Mouse (Mus musculus) kidney, adult 2 months (tissue): ENCODE data around the gene St3gal3. TPM values are rescaled to one million over a fixed set of nuclear protein-coding genes. Genes with fewer than 3 reads are reported as not detected.

Source experiments
- DNase-seq: peaks from one replicate; pipeline ENCODE4 v3.0.0; 2021
- H3K27ac ChIP-seq: fragments of 200-500 bp; 2 replicates; pipeline ENCODE4 v1.5.1; 2012; ENCODE audit warnings: low read depth, low read length, control low read depth, inconsistent platforms; ENCODE audit not compliant: insufficient read depth
- H3K27me3 ChIP-seq: fragments of 200-500 bp; replicated peaks from 2 replicates; pipeline ENCODE4 v1.6.1; 2012; ENCODE audit warnings: mild to moderate bottlenecking, moderate library complexity, low read length, inconsistent platforms; ENCODE audit not compliant: control insufficient read depth, insufficient read depth
- H3K36me3 ChIP-seq: fragments of 200-500 bp; 2 replicates; pipeline ENCODE4 v1.6.1; 2012; ENCODE audit warnings: mild to moderate bottlenecking, moderate library complexity, low read length, inconsistent platforms; ENCODE audit not compliant: control insufficient read depth, insufficient read depth
- H3K4me1 ChIP-seq: fragments of 200-500 bp; 2 replicates; pipeline ENCODE4 v1.6.1; 2011; ENCODE audit warnings: low read length; ENCODE audit not compliant: control insufficient read depth, insufficient read depth
- H3K4me3 ChIP-seq: fragments of 200-500 bp; 2 replicates; pipeline ENCODE4 v1.5.1; 2011; ENCODE audit warnings: mild to moderate bottlenecking, low read depth, low read length, control low read depth; ENCODE audit not compliant: insufficient read depth
- CTCF ChIP-seq: fragments of 200-500 bp; conservative IDR thresholded peaks from 2 replicates; pipeline ENCODE4 v1.5.1; 2011; ENCODE audit warnings: low read depth, mild to moderate bottlenecking, control low read depth, low read length, moderate library complexity, mixed read lengths; ENCODE audit not compliant: insufficient read depth, insufficient read length
- POLR2A ChIP-seq: fragments of 200-500 bp; IDR thresholded peaks from one replicate; pipeline ENCODE4 v1.6.1; 2011; ENCODE audit warnings: low read depth, low read length, control low read depth
- WGBS: fragments of 180-500 bp; shearing (Covaris S2); methylation state at CpG from one replicate; pipeline ENCODE4 v1.1.7; 2018; 5-methylcytosine and 5-hydroxymethylcytosine counted together
- polyA plus RNA-seq: library from polyadenylated mRNA; depleted of rRNA; stranded (reverse); fragments of >200 nt; gene quantifications from 2 replicates; pipeline ENCODE4 v1.2.3, GENCODE M21; 2012

The St3gal3 gene
- polyA plus RNA-seq, 1 experiment, result 50.7 TPM

DNA sequence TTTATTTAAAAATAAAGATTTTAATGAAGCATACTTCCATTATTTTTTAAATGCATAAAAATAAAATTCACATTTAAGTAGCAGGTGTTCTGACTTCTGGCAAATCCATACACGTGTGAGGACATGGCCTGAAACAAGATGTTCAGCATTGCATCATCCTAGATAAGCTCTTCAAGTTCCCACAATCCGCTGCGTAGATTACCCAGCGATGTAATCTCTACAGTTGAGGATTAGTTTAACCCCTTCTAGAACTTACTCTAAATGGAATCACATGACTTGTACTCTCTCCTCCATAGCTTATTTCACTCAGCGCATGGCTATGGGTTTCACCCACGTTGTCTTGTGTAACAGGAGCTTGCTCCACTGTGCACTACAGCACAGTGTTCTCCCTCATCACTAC is 33.2 kb downstream of the St3gal3 start:
- WGBS, result 94% methylated on average over 6 of the region's 6 CpGs

DNA sequence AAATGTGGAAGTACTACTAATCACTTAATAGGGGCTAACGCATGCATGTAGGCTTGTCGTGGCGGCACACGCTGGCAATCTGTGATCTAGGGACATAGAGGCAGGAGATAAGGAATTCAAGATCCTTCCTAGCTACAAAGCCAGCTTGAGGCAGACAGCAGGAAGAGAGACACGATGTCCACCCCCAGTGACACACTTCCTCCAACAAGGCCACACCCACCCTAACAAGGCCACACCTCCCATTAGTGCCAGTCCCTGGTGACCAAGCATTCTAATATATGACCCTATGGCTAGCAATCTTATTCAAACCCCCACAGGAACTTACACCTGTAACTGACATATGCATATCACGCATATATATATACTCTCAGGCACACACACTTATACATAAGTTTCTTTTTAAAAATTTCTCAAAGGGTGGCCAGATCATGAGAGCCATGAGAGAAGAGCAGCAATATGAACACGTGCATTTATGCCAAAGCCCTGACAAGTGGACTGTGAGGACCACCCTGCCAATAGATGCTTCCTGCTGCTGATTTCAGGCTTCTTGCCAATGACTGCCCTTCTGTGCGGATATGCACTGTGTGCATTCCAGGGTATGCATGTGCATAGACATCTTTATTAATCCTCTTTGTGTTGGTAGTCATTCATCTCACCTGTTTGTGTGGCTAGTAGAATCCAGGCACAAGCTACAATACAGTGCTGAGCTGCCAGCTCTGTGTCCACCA is 34.9 kb downstream of the St3gal3 start:
- Histone ChIP-seq H3K36me3 (no peaks in the 10 kb centered on the region), H3K4me1 (0 out of 2 replicates have a peak, but pooled peaks cover 6% of the 10 kb centered on the region), H3K27me3 (no peaks in the 10 kb centered on the region), H3K27ac (no peak overlapping the region), H3K4me3 (no peak overlapping the region)
- DNase-seq, result no peak
- no peak for TF ChIP-seq POLR2A
- TF ChIP-seq CTCF, result no peak
- 86% methylated on average over 8 of the region's 8 CpGs for WGBS

More for the DNA sequence above, 33.2 kb downstream of the St3gal3 start:
- Histone ChIP-seq H3K27me3 (no peaks in the 10 kb centered on the region), H3K27ac (no peak overlapping the region), H3K4me3 (no peak overlapping the region), H3K36me3 (no peaks in the 10 kb centered on the region), H3K4me1 (0 out of 2 replicates have a peak, but pooled peaks cover 6% of the 10 kb centered on the region)
- TF ChIP-seq CTCF (no peak), POLR2A (no peak)
- no peak for DNase-seq

DNA sequence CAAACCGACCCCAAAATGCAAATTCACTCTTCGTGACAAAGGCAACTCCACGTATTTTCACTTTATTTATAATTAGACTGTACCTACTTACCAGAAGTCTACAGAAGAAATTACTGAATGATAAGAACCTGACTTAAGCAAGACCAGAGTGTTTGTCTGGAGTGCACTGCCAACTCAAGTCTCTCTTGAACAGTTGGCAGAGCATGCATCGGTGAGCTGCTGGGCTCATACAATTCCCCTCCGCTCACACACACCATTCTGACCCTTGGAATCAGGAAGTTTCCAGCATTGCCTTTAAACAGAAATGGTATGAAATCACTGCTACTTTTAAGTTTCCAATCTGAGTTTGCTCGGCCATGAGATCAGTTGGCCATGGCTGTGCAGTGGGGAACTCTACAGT is 36.1 kb downstream of the St3gal3 start:
- peak; percentile 40 for DNase-seq
- Histone ChIP-seq H3K4me3 (no peak overlapping the region), H3K36me3 (no peaks in the 10 kb centered on the region), H3K27ac (no peak overlapping the region), H3K4me1 (0 out of 2 replicates have a peak, but pooled peaks cover 6% of the 10 kb centered on the region), H3K27me3 (no peaks in the 10 kb centered on the region)
- 71% methylated on average over 6 of the region's 6 CpGs for WGBS
- TF ChIP-seq CTCF (no peak), POLR2A (no peak)

DNA sequence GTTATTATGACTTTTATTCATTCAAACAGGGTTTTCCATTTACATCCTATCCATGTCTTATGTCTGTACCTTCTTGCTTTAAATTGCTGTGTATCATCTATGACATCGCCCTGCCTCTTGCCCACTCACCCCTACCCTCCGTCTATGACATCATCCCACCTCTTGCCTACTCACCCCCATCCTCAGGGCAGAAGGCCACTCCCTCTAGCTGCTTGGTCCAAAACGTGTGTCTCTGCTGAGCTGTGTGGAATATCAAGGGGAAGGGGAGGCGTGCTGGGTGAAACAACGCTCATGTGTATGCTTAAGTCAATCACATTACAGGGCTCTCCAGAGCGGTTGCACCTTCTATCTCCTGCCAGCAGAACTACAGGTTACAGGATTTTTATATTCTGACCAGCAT is 38.6 kb downstream of the St3gal3 start:
- Histone ChIP-seq H3K4me1 (0 out of 2 replicates have a peak, but pooled peaks cover 6% of the 10 kb centered on the region), H3K36me3 (no peaks in the 10 kb centered on the region), H3K27me3 (no peaks in the 10 kb centered on the region), H3K4me3 (no peak overlapping the region), H3K27ac (no peak overlapping the region)
- no peak for DNase-seq
- WGBS, result 73% methylated on average over 6 of the region's 6 CpGs
- TF ChIP-seq POLR2A (no peak), CTCF (no peak)

DNA sequence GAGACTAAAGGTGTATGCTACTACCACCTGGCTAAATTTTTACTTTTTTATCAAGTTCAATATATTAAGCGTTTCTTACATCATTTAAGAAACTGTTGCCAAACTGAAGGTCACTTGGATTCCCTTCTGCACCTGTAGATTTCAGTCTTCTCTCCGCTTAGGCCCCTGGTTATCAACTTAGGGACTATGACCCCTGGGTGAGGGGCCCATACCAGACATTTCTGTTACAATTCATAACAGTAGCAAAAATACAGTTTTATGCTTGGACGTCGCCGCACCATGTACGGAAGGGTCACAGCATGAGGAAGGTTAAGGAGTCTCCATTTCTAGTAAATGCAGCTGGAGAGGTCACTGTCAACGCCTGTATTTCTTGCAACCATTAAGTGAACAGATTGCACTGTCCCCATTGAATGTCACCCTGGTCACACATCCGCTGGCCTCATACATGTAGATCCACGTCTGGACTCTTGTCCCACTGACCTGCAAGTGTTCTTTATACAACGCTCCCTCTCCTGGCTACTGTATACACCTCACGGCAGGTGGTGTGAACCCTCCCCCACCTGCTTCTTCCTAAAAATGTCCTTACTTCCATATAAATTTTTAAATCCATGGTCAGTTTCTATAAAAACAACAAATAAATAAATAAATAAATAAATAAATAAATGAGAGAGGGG is 41.8 kb downstream of the St3gal3 start:
- Histone ChIP-seq H3K27ac (no peak overlapping the region), H3K36me3 (no peaks in the 10 kb centered on the region), H3K27me3 (no peaks in the 10 kb centered on the region), H3K4me3 (no peak overlapping the region), H3K4me1 (no peaks in the 10 kb centered on the region; the same call in 1 of the 2 replicates)
- DNase-seq, result no peak
- TF ChIP-seq POLR2A, result no peak
- TF ChIP-seq CTCF, result no peak
- whole genome bisulfite sequencing, result 96% methylated on average over 11 of the region's 11 CpGs

DNA sequence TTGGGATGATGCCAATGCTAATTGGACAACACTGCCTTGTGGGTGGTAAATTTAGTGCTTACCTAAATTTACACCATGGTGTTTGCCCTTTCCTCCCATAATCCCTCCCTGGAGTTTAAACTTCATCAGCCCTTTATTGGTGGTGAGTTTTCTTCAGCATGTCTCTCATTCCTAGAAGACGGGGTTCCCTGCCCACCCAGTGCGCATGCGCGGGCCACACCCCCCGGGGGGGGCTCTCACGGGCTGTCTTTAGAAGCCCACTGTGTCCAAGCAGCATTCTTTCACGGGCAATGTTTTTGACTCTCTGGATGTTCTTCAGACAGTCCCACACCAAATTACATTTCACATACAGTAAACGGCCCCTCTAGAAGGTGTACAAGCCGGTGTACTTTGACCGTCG is 44.3 kb downstream of the St3gal3 start:
- Histone ChIP-seq H3K27me3 (no peaks in the 10 kb centered on the region), H3K27ac (no peak overlapping the region), H3K36me3 (no peaks in the 10 kb centered on the region), H3K4me3 (no peak overlapping the region), H3K4me1 (no peaks in the 10 kb centered on the region; the same call in 1 of the 2 replicates)
- WGBS, result 83% methylated on average over 11 of the region's 11 CpGs
- TF ChIP-seq CTCF (no peak), POLR2A (no peak)
- no peak for DNase-seq

DNA sequence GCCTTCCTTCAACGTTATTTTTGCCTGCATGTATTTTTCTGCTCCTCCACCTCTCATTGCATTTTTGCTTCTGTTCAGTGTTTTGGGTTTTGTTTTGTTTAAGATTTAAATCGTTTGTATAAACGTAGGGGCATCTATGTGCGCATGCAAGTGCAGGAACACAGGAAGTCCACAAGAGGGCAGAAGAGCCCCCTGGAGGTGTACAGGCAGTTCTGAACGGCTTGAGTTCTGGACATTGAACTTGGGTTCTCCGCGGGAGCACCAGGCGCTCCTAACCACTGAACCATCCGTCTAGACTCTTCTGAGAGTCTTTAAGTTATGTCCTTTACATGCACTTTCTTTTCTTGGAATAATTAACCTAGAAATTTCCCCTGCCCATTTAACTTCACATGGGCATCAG is 44.8 kb downstream of the St3gal3 start:
- 33% methylated on average over 9 of the region's 9 CpGs for WGBS
- Histone ChIP-seq H3K4me1 (no peaks in the 10 kb centered on the region; the same call in 1 of the 2 replicates), H3K4me3 (no peak overlapping the region), H3K27me3 (no peaks in the 10 kb centered on the region), H3K27ac (no peak overlapping the region), H3K36me3 (no peaks in the 10 kb centered on the region)
- peak; percentile 72 for DNase-seq
- TF ChIP-seq CTCF (peak; percentile 85), POLR2A (no peak)
